Mouse (Mus musculus): ENCODE measurements at regions not wholly inside any gene's neighbourhood (a gene's known extent, or its start where the extent isn't known, plus 50 kb on each side); places are given as distances from the start of the nearest gene placed in this dataset.
A peak's percentile ranks its signal among the peaks of the same experiment; 100 is the strongest.

DNA sequence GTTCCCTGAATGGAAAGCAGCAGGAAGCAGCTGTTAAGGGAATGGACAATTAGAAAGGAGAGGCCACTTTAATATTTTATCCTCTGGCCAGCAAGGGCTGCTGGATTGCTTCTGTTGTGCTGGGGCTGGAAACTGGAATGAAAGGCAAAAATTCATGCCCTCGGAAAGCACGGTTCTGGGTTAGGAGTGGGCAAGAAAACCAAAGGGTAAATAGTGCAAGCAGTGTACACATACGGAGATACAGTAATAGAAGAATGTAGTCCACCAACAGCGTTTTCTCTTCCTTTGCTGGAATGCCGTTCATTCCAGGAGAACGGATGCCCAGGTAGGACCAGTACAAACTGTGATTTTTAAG is 50.8 kb upstream of the Zfr start:
- DNase-seq (ENCODE audit: low spot score), result no peak

DNA sequence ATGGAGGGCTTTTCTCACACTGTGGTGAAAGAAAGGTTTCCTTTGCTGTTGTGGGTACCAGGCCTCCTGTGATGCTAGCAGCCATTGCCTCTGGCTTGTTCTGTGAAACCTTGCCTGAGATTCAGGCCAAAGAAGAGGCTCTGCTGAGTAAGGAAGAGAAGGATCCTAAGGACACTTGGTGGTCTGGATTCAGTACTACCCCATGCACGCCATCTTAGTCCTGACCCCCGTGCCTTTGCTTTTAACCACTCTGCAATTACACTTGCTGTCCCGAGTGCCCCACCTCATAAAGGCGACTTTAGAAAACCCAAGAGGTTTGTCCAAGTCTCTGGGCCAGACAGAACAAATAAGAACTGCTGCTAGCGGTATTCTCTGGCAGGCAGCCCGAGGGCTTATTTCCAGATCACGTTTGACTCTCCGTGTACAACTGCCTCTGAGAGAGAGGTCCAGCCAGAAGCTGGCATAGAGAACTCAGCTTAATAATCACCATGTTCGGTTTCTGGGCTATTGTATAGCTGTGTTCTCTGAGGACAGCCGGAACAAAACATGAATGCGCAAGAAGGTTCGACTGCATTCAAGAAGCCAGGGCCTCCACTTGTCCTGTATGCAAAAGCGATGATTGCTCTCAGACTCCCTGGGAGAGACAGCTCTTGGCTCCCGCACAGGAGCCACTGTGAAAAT is 51.3 kb upstream of the Zfr start:
- DNase-seq (ENCODE audit: low spot score), result peak; percentile 74

DNA sequence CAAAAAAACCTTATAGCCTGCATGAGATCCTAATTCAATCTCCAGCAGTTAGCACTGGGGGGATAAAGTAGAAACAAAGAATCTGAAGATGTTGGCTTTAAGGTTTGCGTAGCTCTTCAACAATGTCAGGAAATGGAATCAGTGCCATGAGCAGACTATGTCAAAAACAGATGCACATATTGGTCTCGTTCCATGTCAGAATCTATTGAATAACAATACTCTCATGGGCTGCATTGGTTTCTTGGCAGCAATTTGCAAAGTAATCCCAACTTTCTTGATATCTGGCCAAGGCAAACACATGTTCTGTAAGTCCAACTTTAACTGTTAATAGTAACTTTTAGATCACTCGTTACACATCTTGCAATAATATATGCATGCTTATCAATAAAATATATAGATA is 58.1 kb upstream of the Sub1 start:
- DNase-seq (ENCODE audit: low spot score), result no peak

DNA sequence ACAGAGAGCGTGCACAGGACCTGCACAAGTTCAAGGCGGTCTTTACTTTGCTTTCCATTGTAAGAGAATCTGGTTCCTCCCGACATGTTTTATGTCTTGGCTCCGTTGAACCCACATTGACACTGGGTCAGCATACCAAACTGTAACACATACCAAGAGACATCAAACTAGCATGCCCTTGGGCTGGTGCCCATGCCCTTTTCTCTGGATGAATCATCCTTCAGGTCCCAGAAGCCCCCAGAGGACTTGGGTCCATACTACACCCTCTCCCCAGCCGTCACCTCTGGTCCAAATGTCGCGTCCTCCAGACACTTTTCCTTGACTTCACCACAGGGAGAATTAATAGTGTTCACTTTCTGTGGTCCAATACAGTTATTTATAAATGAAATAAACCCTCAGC is 56.8 kb upstream of the Sub1 start:
- DNase-seq (ENCODE audit: low spot score), result no peak

DNA sequence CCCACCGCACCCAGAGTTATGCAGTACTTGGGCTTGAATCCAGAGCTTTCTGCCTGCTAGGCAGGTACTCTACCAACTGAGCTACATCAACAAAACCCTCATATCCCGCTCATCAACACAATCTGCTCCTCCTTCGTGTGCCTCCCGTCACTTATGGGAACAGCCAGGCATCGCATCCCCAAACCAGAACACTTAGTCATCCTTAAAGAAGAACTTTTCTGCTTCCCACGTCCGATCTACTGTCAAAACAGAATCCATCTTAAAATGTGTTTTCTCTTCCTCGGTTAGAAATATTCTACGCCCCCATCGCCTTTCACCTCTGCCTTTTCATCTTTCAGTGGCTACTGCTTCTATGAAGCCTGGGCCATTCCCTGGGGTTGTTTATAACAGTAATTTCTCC is 52.2 kb upstream of the Sub1 start:
- no peak for DNase-seq (ENCODE audit: low spot score)

DNA sequence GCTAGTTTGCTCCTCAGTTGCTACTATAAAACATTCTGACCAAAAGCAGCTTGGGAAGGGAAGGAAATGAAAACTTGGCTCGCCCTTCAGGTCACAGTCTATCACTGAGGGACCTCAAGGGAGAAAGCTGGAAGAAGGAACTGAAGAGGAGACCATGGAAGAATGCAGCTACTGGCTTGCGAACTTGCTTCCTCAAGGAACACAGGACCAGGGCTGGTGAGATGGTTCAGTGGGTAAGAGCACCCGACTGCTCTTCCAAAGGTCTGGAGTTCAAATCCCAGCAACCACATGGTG is 51.4 kb upstream of the Sub1 start:
- DNase-seq (ENCODE audit: low spot score), result no peak

DNA sequence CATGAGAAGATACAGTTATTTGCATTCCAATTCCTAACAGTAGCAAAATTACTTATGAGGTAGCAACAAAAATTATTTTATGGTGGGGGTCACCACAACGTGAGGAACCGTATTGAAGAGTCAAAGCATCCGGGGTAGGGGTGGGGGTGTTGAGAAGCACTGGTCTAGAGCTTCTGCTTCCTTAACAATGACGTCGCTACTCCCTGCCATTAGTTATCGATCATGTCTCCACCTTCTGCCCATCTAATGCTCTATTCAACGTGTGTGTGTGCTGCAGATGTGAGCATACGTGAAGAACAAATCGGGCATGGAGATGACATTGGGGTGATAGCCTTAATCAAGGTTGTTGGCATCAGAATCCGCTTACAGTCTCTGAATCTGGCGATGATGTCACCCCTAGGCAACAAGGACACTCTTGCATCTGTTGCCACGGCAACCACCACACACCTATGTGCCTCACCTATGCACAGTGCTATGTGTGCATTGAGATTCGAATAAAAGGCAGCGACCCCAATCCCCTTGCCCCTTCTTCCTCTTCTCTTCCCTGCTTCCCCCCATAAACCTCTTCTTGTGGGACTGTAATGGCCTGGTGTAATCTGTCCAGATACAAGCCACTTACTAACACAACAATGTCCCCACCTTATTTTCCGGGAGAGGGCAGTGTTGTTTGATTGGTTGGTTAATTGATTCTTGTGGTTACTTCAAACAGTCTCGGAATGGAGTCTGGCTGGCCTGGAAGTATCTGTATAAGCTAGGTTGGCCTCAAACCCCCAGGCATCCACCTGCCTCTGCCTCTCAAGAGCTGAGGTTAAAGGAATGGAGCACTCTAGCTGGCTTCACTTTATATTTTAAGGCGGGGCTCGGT is 50.8 kb upstream of the Sub1 start:
- DNase-seq (ENCODE audit: low spot score), result no peak

Measured in gastrocnemius, adult 18-20 months (tissue).